Mouse (Mus musculus) CH12.LX (cell line): ENCODE results near the gene Col4a1. TPM values are rescaled to one million over a fixed set of nuclear protein-coding genes. Genes with fewer than 3 reads are reported as not detected.

Experiments used
- DNase-seq: peaks from one replicate; pipeline ENCODE4 v3.0.0-alpha.2; 2013; ENCODE audit errors: extremely low read depth
- H3K27ac ChIP-seq: 2 replicates; pipeline ENCODE4 v1.5.1; 2012; ENCODE audit warnings: low read depth, mild to moderate bottlenecking, control low read depth, moderate library complexity; ENCODE audit not compliant: insufficient read depth
- H3K27me3 ChIP-seq: replicated peaks from 2 replicates; pipeline ENCODE3; 2012; ENCODE audit warnings: inconsistent platforms
- H3K36me3 ChIP-seq, 2 experiments: replicated peaks in 1 of 2; 2 replicates each; pipeline versions ENCODE3 to v1.6.1; 2012; ENCODE audit warnings: inconsistent platforms in 1 of 2, low read length in 1 of 2, mild to moderate bottlenecking in 1 of 2, mixed read lengths in 1 of 2, moderate library complexity in 1 of 2; ENCODE audit not compliant: control insufficient read depth in 1 of 2, insufficient read depth in 1 of 2
- H3K4me1 ChIP-seq, 2 experiments: 2 replicates each; pipeline ENCODE4 v1.6.1; 2012; ENCODE audit warnings: inconsistent platforms in 1 of 2, moderate library complexity in 1 of 2; ENCODE audit not compliant: insufficient read depth in 2 of 2, control insufficient read depth in 1 of 2
- H3K4me2 ChIP-seq: 2 replicates; pipeline ENCODE4 v1.6.1; 2012; ENCODE audit warnings: low read depth, mild to moderate bottlenecking, control low read depth; ENCODE audit not compliant: poor library complexity, insufficient read depth, severe bottlenecking
- H3K4me3 ChIP-seq, 3 experiments: fragments of 150-350 bp in 1 of 3; sonication (generic) in 1 of 3; replicated peaks in 1 of 3; 2 replicates each; pipeline versions ENCODE3 to v1.5.1; 2011 to 2012; ENCODE audit warnings: low read depth in 2 of 3, low read length in 2 of 3, mild to moderate bottlenecking in 2 of 3, moderate library complexity in 2 of 3, control low read depth in 1 of 3, improper control_type of control experiment in 1 of 3, inconsistent platforms in 1 of 3, mixed read lengths in 1 of 3; ENCODE audit not compliant: poor library complexity in 1 of 3
- H3K79me2 ChIP-seq: replicated peaks from 2 replicates; pipeline ENCODE4 v1.6.1; 2012; ENCODE audit warnings: mild to moderate bottlenecking, moderate library complexity; ENCODE audit not compliant: control insufficient read depth, poor library complexity, insufficient read depth, severe bottlenecking; ENCODE audit errors: extremely low read depth
- H3K9ac ChIP-seq: 2 replicates; pipeline ENCODE4 v1.6.1; 2012; ENCODE audit warnings: low read depth, mild to moderate bottlenecking, control low read depth, moderate library complexity; ENCODE audit not compliant: insufficient read depth
- H3K9me3 ChIP-seq: replicated peaks from 2 replicates; pipeline ENCODE3; 2012; ENCODE audit warnings: low read length, inconsistent platforms, mixed read lengths
- BHLHE40 ChIP-seq: IDR thresholded peaks from 2 replicates; pipeline ENCODE4 v1.6.1; 2011; ENCODE audit warnings: mild to moderate bottlenecking, low read depth, low read length, improper control_type of control experiment
- CHD1 ChIP-seq: IDR thresholded peaks from 2 replicates; pipeline ENCODE4 v1.6.1; 2012; ENCODE audit warnings: low read depth, low read length, improper control_type of control experiment, inconsistent platforms
- EP300 ChIP-seq: IDR thresholded peaks from 2 replicates; pipeline ENCODE4 v1.6.1; 2011; ENCODE audit warnings: low read length, improper control_type of control experiment
- ETS1 ChIP-seq: conservative IDR thresholded peaks from 2 replicates; pipeline ENCODE4 v1.6.1; 2012; ENCODE audit warnings: low read depth, mild to moderate bottlenecking, inconsistent platforms, low read length, improper control_type of control experiment, moderate library complexity
- GABPA ChIP-seq: IDR thresholded peaks from 2 replicates; pipeline ENCODE4 v1.6.1; 2012; ENCODE audit warnings: low read depth, low read length, improper control_type of control experiment, inconsistent platforms; ENCODE audit not compliant: insufficient replicate concordance
- IRF4 ChIP-seq: IDR thresholded peaks from 2 replicates; pipeline ENCODE4 v1.6.1; 2014; ENCODE audit warnings: low read depth, mild to moderate bottlenecking, inconsistent platforms, low read length, improper control_type of control experiment
- KAT2A ChIP-seq: IDR thresholded peaks from 2 replicates; pipeline ENCODE4 v1.6.1; 2012; ENCODE audit warnings: low read length, improper control_type of control experiment, inconsistent platforms; ENCODE audit not compliant: insufficient replicate concordance
- MAFK ChIP-seq: IDR thresholded peaks from 2 replicates; pipeline ENCODE4 v1.6.1; 2011; ENCODE audit warnings: low read length, improper control_type of control experiment; ENCODE audit not compliant: insufficient replicate concordance
- MAX ChIP-seq: IDR thresholded peaks from 2 replicates; pipeline ENCODE4 v1.6.1; 2011; ENCODE audit warnings: low read length, improper control_type of control experiment
- NRF1 ChIP-seq: IDR thresholded peaks from 2 replicates; pipeline ENCODE4 v1.6.1; 2014; ENCODE audit warnings: low read depth, mild to moderate bottlenecking, inconsistent platforms, low read length, improper control_type of control experiment, moderate library complexity
- RAD21 ChIP-seq: IDR thresholded peaks from 2 replicates; pipeline ENCODE4 v1.6.1; 2011; ENCODE audit warnings: low read depth, mild to moderate bottlenecking, low read length, improper control_type of control experiment, moderate library complexity
- RCOR1 ChIP-seq: conservative IDR thresholded peaks from 2 replicates; pipeline ENCODE4 v1.6.1; 2012; ENCODE audit warnings: low read depth, mild to moderate bottlenecking, inconsistent platforms, low read length, improper control_type of control experiment
- SMC3 ChIP-seq: IDR thresholded peaks from 2 replicates; pipeline ENCODE4 v1.6.1; 2011; ENCODE audit warnings: low read depth, low read length, improper control_type of control experiment
- USF1 ChIP-seq: IDR thresholded peaks from 2 replicates; pipeline ENCODE4 v1.6.1; 2014; ENCODE audit warnings: low read depth, mild to moderate bottlenecking, inconsistent platforms, low read length, improper control_type of control experiment
- ZC3H11A ChIP-seq: IDR thresholded peaks from 2 replicates; pipeline ENCODE4 v1.6.1; 2012; ENCODE audit warnings: low read depth, mild to moderate bottlenecking, inconsistent platforms, low read length, improper control_type of control experiment
- ZMIZ1 ChIP-seq: IDR thresholded peaks from 2 replicates; pipeline ENCODE4 v1.6.1; 2012; ENCODE audit warnings: low read depth, mild to moderate bottlenecking, inconsistent platforms, low read length, improper control_type of control experiment
- ZNF384 ChIP-seq: IDR thresholded peaks from 2 replicates; pipeline ENCODE4 v1.6.1; 2012; ENCODE audit warnings: low read depth, low read length, improper control_type of control experiment, inconsistent platforms
- dilution Hi-C: fragments of 300-500 bp; cut with MboI; formaldehyde crosslinking; loops from 2 replicates; pipeline ENCODE4 v1.14.3; 2020; ENCODE audit warnings: low sequenced_read_pairs; ENCODE audit not compliant: extremely low pct_unique_long_range_greater_than_20kb, extremely low pct_ligation_motif_present
- in situ Hi-C: fragments of 300-500 bp; cut with MboI; formaldehyde crosslinking; loops from 3 replicates; pipeline ENCODE4 v1.14.3; 2019; ENCODE audit warnings: low sequenced_read_pairs, low pct_ligation_motif_present, low pct_unique_long_range_greater_than_20kb, mixed read lengths
- polyA plus RNA-seq: library from polyadenylated mRNA; unstranded; fragments of >175 nt; gene quantifications from 2 replicates; pipeline ENCODE4 v1.2.1, GENCODE M21; 2012; ENCODE audit warnings: low read depth; ENCODE audit not compliant: insufficient read length
- total RNA-seq, 2 experiments: library from RNA; depleted of rRNA; stranded (reverse); fragments of 300-350 nt in 1 of 2; fragments of >200 nt in 1 of 2; gene quantifications; 2 replicates each; pipeline ENCODE4 v1.2.3; 2012 to 2014

Col4a1 gene
- total and polyA plus RNA-seq, 3 experiments = 0.04 to 0.27 (median 0.13) TPM

- Histone ChIP-seq H3K36me3 (no peaks in the 10 kb centered on the region), H3K4me3 (no peak overlapping the region), H3K4me1 (peaks cover 2 to 25% of the 10 kb centered on the region in 2 experiments; a peak in 2 of 4 replicates), H3K27ac (no peak overlapping the region), H3K79me2 (no peaks in the 10 kb centered on the region), H3K9ac (no peak overlapping the region), H3K27me3 (peaks cover 90% of the 10 kb centered on the region), H3K9me3 (peaks cover 14% of the 10 kb centered on the region), H3K4me2 (no peak overlapping the region)
- TF ChIP-seq KAT2A = no peak
- dilution Hi-C loops = no loop called here
- in situ Hi-C loops = no loop called here
- DNase-seq = no peak
These were observed 35.0 kb downstream of the Col4a1 start for GRCm38 (mm10) chr8:11277602-11278051.

DNA sequence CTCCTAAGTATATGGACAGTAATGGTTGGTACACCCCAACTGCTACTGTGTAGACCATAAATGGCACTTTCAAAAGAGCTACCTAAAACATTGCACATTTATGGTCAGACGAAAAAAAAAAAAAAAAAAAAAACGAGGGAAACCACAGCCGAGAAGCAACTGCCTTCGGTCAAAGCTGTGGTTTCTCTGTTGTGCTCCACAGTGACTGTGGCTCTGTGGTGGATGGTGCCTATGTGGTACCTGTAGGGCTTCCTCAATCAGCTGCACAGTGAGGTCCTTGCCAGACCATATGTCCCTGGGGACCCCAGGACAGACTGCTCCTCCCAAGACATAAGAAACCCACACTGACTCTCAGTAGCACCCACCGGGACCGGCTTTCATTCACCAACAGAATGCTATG is 36.3 kb downstream of the Col4a1 start:
- in situ Hi-C loops = no loop called here
- H3K4me3 ChIP-seq = no peak overlapping the region
- H3K9ac ChIP-seq = no peak overlapping the region
- H3K27ac ChIP-seq = no peak overlapping the region
- peaks cover 92% of the 10 kb centered on the region for H3K27me3 ChIP-seq
- no peaks in the 10 kb centered on the region for H3K36me3 ChIP-seq
- peaks cover 4% of the 10 kb centered on the region for H3K9me3 ChIP-seq
- peaks cover 2 to 28% of the 10 kb centered on the region in 2 experiments; a peak in 2 of 4 replicates for H3K4me1 ChIP-seq
- no peaks in the 10 kb centered on the region for H3K79me2 ChIP-seq
- H3K4me2 ChIP-seq = peak overlapping the region; percentile 57; the same call in 1 of the 2 replicates
- dilution Hi-C loops = no loop called here
- no peak for TF ChIP-seq USF1
- peak; percentile 52 for TF ChIP-seq ETS1
- no peak for TF ChIP-seq CHD1
- no peak for TF ChIP-seq IRF4
- TF ChIP-seq NRF1 = no peak
- no peak for TF ChIP-seq ZMIZ1
- no peak for TF ChIP-seq EP300
- TF ChIP-seq BHLHE40 = peak; percentile 71
- TF ChIP-seq GABPA = no peak
- TF ChIP-seq ZNF384 = peak; percentile 92
- TF ChIP-seq RCOR1 = no peak
- TF ChIP-seq ZC3H11A = no peak
- TF ChIP-seq SMC3 = no peak
- peak; percentile 74 for TF ChIP-seq MAFK
- 0 out of 2 replicates have a peak, but pooled peaks have one; percentile 16 for TF ChIP-seq MAX
- TF ChIP-seq RAD21 = no peak
- DNase-seq = peak; percentile 64
